Mouse (Mus musculus) CH12.LX (cell line): ENCODE measurements around the gene Pspn. TPM values are rescaled to one million over a fixed set of nuclear protein-coding genes. Genes with fewer than 3 reads are reported as not detected.

ENCODE experiments used
- DNase-seq: peaks from one replicate; pipeline ENCODE4 v3.0.0-alpha.2; 2013; ENCODE audit errors: extremely low read depth
- H3K27ac ChIP-seq: 2 replicates; pipeline ENCODE4 v1.5.1; 2012; ENCODE audit warnings: low read depth, mild to moderate bottlenecking, control low read depth, moderate library complexity; ENCODE audit not compliant: insufficient read depth
- H3K27me3 ChIP-seq: replicated peaks from 2 replicates; pipeline ENCODE3; 2012; ENCODE audit warnings: inconsistent platforms
- H3K36me3 ChIP-seq, 2 experiments: replicated peaks in 1 of 2; 2 replicates each; pipeline versions ENCODE3 to v1.6.1; 2012; ENCODE audit warnings: inconsistent platforms in 1 of 2, low read length in 1 of 2, mild to moderate bottlenecking in 1 of 2, mixed read lengths in 1 of 2, moderate library complexity in 1 of 2; ENCODE audit not compliant: control insufficient read depth in 1 of 2, insufficient read depth in 1 of 2
- H3K4me1 ChIP-seq, 2 experiments: 2 replicates each; pipeline ENCODE4 v1.6.1; 2012; ENCODE audit warnings: inconsistent platforms in 1 of 2, moderate library complexity in 1 of 2; ENCODE audit not compliant: insufficient read depth in 2 of 2, control insufficient read depth in 1 of 2
- H3K4me2 ChIP-seq: 2 replicates; pipeline ENCODE4 v1.6.1; 2012; ENCODE audit warnings: low read depth, mild to moderate bottlenecking, control low read depth; ENCODE audit not compliant: poor library complexity, insufficient read depth, severe bottlenecking
- H3K4me3 ChIP-seq, 3 experiments: fragments of 150-350 bp in 1 of 3; sonication (generic) in 1 of 3; replicated peaks in 1 of 3; 2 replicates each; pipeline versions ENCODE3 to v1.5.1; 2011 to 2012; ENCODE audit warnings: low read depth in 2 of 3, low read length in 2 of 3, mild to moderate bottlenecking in 2 of 3, moderate library complexity in 2 of 3, control low read depth in 1 of 3, improper control_type of control experiment in 1 of 3, inconsistent platforms in 1 of 3, mixed read lengths in 1 of 3; ENCODE audit not compliant: poor library complexity in 1 of 3
- H3K79me2 ChIP-seq: replicated peaks from 2 replicates; pipeline ENCODE4 v1.6.1; 2012; ENCODE audit warnings: mild to moderate bottlenecking, moderate library complexity; ENCODE audit not compliant: control insufficient read depth, poor library complexity, insufficient read depth, severe bottlenecking; ENCODE audit errors: extremely low read depth
- H3K9ac ChIP-seq: 2 replicates; pipeline ENCODE4 v1.6.1; 2012; ENCODE audit warnings: low read depth, mild to moderate bottlenecking, control low read depth, moderate library complexity; ENCODE audit not compliant: insufficient read depth
- H3K9me3 ChIP-seq: replicated peaks from 2 replicates; pipeline ENCODE3; 2012; ENCODE audit warnings: low read length, inconsistent platforms, mixed read lengths
- CHD1 ChIP-seq: IDR thresholded peaks from 2 replicates; pipeline ENCODE4 v1.6.1; 2012; ENCODE audit warnings: low read depth, low read length, improper control_type of control experiment, inconsistent platforms
- CTCF ChIP-seq, 2 experiments: IDR thresholded peaks in 1 of 2; conservative IDR thresholded peaks in 1 of 2; 2 replicates each; pipeline ENCODE4 v1.5.1; 2011 to 2012; ENCODE audit warnings: low read depth in 2 of 2, low read length in 2 of 2, improper control_type of control experiment in 1 of 2, inconsistent platforms in 1 of 2, mild to moderate bottlenecking in 1 of 2, moderate library complexity in 1 of 2
- E2F4 ChIP-seq: IDR thresholded peaks from 2 replicates; pipeline ENCODE4 v1.6.1; 2011; ENCODE audit warnings: low read depth, low read length, improper control_type of control experiment; ENCODE audit not compliant: insufficient replicate concordance
- ELF1 ChIP-seq: IDR thresholded peaks from 2 replicates; pipeline ENCODE4 v1.6.1; 2014; ENCODE audit warnings: low read depth, mild to moderate bottlenecking, inconsistent platforms, low read length, improper control_type of control experiment
- EP300 ChIP-seq: IDR thresholded peaks from 2 replicates; pipeline ENCODE4 v1.6.1; 2011; ENCODE audit warnings: low read length, improper control_type of control experiment
- HCFC1 ChIP-seq: IDR thresholded peaks from 2 replicates; pipeline ENCODE4 v1.6.1; 2012; ENCODE audit warnings: low read depth, mild to moderate bottlenecking, inconsistent platforms, low read length, improper control_type of control experiment
- JUN ChIP-seq: IDR thresholded peaks from 2 replicates; pipeline ENCODE4 v1.6.1; 2011; ENCODE audit warnings: low read depth, mild to moderate bottlenecking, low read length, improper control_type of control experiment, moderate library complexity; ENCODE audit not compliant: insufficient read depth
- JUND ChIP-seq: conservative IDR thresholded peaks from 2 replicates; pipeline ENCODE4 v1.6.1; 2011; ENCODE audit warnings: low read depth, low read length, improper control_type of control experiment
- KAT2A ChIP-seq: IDR thresholded peaks from 2 replicates; pipeline ENCODE4 v1.6.1; 2012; ENCODE audit warnings: low read length, improper control_type of control experiment, inconsistent platforms; ENCODE audit not compliant: insufficient replicate concordance
- MAFK ChIP-seq: IDR thresholded peaks from 2 replicates; pipeline ENCODE4 v1.6.1; 2011; ENCODE audit warnings: low read length, improper control_type of control experiment; ENCODE audit not compliant: insufficient replicate concordance
- MEF2A ChIP-seq: IDR thresholded peaks from 2 replicates; pipeline ENCODE4 v1.6.1; 2014; ENCODE audit warnings: low read depth, mild to moderate bottlenecking, inconsistent platforms, low read length, improper control_type of control experiment, borderline replicate concordance
- MYC ChIP-seq: IDR thresholded peaks from 2 replicates; pipeline ENCODE4 v1.6.1; 2011; ENCODE audit warnings: low read depth, mild to moderate bottlenecking, improper control_type of control experiment, low read length
- POLR2A ChIP-seq: IDR thresholded peaks from 2 replicates; pipeline ENCODE4 v1.6.1; 2011; ENCODE audit warnings: low read depth, mild to moderate bottlenecking, improper control_type of control experiment, low read length
- RCOR1 ChIP-seq: conservative IDR thresholded peaks from 2 replicates; pipeline ENCODE4 v1.6.1; 2012; ENCODE audit warnings: low read depth, mild to moderate bottlenecking, inconsistent platforms, low read length, improper control_type of control experiment
- SIN3A ChIP-seq: IDR thresholded peaks from 2 replicates; pipeline ENCODE4 v1.6.1; 2012; ENCODE audit warnings: low read length, improper control_type of control experiment, inconsistent platforms
- SMC3 ChIP-seq: IDR thresholded peaks from 2 replicates; pipeline ENCODE4 v1.6.1; 2011; ENCODE audit warnings: low read depth, low read length, improper control_type of control experiment
- UBTF ChIP-seq: IDR thresholded peaks from 2 replicates; pipeline ENCODE4 v1.6.1; 2012; ENCODE audit warnings: low read depth, mild to moderate bottlenecking, inconsistent platforms, low read length, improper control_type of control experiment, moderate library complexity
- USF1 ChIP-seq: IDR thresholded peaks from 2 replicates; pipeline ENCODE4 v1.6.1; 2014; ENCODE audit warnings: low read depth, mild to moderate bottlenecking, inconsistent platforms, low read length, improper control_type of control experiment
- ZNF384 ChIP-seq: IDR thresholded peaks from 2 replicates; pipeline ENCODE4 v1.6.1; 2012; ENCODE audit warnings: low read depth, low read length, improper control_type of control experiment, inconsistent platforms
- dilution Hi-C: fragments of 300-500 bp; cut with MboI; formaldehyde crosslinking; loops from 2 replicates; pipeline ENCODE4 v1.14.3; 2020; ENCODE audit warnings: low sequenced_read_pairs; ENCODE audit not compliant: extremely low pct_unique_long_range_greater_than_20kb, extremely low pct_ligation_motif_present
- in situ Hi-C: fragments of 300-500 bp; cut with MboI; formaldehyde crosslinking; loops from 3 replicates; pipeline ENCODE4 v1.14.3; 2019; ENCODE audit warnings: low sequenced_read_pairs, low pct_ligation_motif_present, low pct_unique_long_range_greater_than_20kb, mixed read lengths
- polyA plus RNA-seq: library from polyadenylated mRNA; unstranded; fragments of >175 nt; gene quantifications from 2 replicates; pipeline ENCODE4 v1.2.1, GENCODE M21; 2012; ENCODE audit warnings: low read depth; ENCODE audit not compliant: insufficient read length
- total RNA-seq, 2 experiments: library from RNA; depleted of rRNA; stranded (reverse); fragments of 300-350 nt in 1 of 2; fragments of >200 nt in 1 of 2; gene quantifications; 2 replicates each; pipeline ENCODE4 v1.2.3; 2012 to 2014

Pspn gene
- total and polyA plus RNA-seq, 3 experiments = 0.34 to 0.69 TPM; not detected in 1

DNA sequence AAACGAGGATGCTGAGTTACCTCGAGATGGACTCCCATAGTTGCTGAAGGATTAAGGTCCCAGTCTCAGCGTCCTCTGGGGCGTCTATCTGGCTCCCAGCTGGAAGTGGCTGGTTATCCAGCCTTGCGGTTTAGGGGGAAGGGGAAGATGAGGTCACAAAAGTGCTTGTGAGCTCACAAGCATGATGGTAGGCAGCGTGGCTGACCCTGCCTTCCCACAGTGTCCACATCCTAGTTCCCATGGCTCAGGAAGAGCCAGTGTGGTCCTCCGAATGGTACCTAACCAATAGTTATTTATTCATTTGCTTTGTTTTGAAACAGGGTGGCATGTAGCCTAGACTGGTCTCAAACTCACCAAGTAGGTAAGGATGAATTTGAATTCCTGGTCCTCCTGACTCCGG, 41.7 kb upstream of the Pspn start, which contains the start of gene Slc25a41:
Gene Slc25a41, minus strand, starts transcription at position 101 of the 400 bp plus-strand sequence.
- in situ Hi-C loops = no loop called here
- no peak within 1 kb of the TSS for H3K9ac ChIP-seq
- H3K27ac ChIP-seq = no peak within 1 kb of the TSS
- DNase-seq = no peak
- no peak for TF ChIP-seq SIN3A
- no peak for TF ChIP-seq ZNF384
- no peak for TF ChIP-seq HCFC1
- no peak for TF ChIP-seq JUN
- no peak for TF ChIP-seq CHD1
- no peak for TF ChIP-seq MAFK
- no peak for TF ChIP-seq USF1
- TF ChIP-seq RCOR1 = no peak
- TF ChIP-seq MYC = no peak
- no peak for TF ChIP-seq MEF2A
- TF ChIP-seq JUND = no peak
- TF ChIP-seq E2F4 = no peak
- no peak for TF ChIP-seq ELF1
- TF ChIP-seq POLR2A = no peak
- TF ChIP-seq EP300 = no peak
- TF ChIP-seq KAT2A = no peak
- no peak for TF ChIP-seq UBTF
- no peak for TF ChIP-seq SMC3
- H3K4me3 ChIP-seq = no peak within 1 kb of the TSS
- H3K27me3 ChIP-seq = no peaks in the 10 kb centered on the region
- no peaks in the 10 kb centered on the region for H3K79me2 ChIP-seq
- peaks cover 16 to 21% of the 10 kb centered on the region in 2 experiments for H3K36me3 ChIP-seq
- H3K4me2 ChIP-seq = no peak within 1 kb of the TSS
- dilution Hi-C loops = no loop called here
- peaks cover 0 to 6% of the 10 kb centered on the region in 2 experiments; a peak in 2 of 4 replicates for H3K4me1 ChIP-seq
- no peaks in the 10 kb centered on the region for H3K9me3 ChIP-seq

DNA sequence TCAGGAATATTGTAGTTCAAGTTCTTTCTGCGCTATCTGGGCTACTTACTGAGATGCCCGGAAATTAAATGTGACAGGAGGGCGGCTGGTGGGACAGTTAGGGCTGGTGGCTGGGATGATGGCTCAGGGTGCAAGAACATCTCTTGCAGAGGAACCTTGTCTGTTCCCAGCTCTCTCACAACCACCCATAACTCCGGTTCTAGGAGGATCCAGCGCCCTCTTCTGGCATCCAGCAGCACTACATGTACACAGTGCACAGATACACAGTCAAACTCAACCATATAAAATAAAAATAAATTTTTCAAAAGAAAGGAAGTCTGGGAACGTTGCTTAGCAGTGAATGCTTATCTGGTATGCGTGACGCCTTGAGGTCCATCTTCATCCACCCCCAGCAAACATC, 39.2 kb upstream of the Pspn start:
- Histone ChIP-seq H3K36me3 (no peaks in the 10 kb centered on the region), H3K4me3 (no peak overlapping the region), H3K27ac (no peak overlapping the region), H3K9me3 (no peaks in the 10 kb centered on the region), H3K27me3 (no peaks in the 10 kb centered on the region), H3K79me2 (no peaks in the 10 kb centered on the region), H3K4me1 (peaks cover 0 to 12% of the 10 kb centered on the region in 2 experiments; a peak in 2 of 4 replicates), H3K9ac (no peak overlapping the region), H3K4me2 (no peak overlapping the region)
- TF ChIP-seq CTCF (conservative IDR thresholded peaks at IDR 0.05 in 1 of 2, IDR thresholded peaks at IDR 0.05 in 1 of 2; ENCODE audit: low read depth in 2 of 2, low read length in 2 of 2) (peak in 1 of 2 experiments; percentile 29; a peak in 1 of 4 replicates), JUN (no peak)
- dilution Hi-C loops (no loop called here), in situ Hi-C loops (no loop called here)
- no peak for DNase-seq
